Mouse (Mus musculus) adrenal gland, postnatal 14 days (tissue): ENCODE data around the gene Mylip. TPM values are rescaled to one million over a fixed set of nuclear protein-coding genes. Genes with fewer than 3 reads are reported as not detected.

Source experiments
- DNase-seq: peaks from one replicate; pipeline ENCODE4 v3.0.0; 2021; ENCODE audit warnings: mixed read lengths
- long read RNA-seq, 2 experiments: library from polyadenylated mRNA; stranded (forward); transcript quantifications; one replicate each; pipeline ENCODE4 v2.0.0; 2021
- total RNA-seq: library from RNA; stranded (reverse); gene quantifications from 2 replicates; pipeline ENCODE4 v1.2.3, GENCODE M21; 2021

Gene Mylip
- 22.7 and 32.0 TPM in 2 replicates for total RNA-seq
- long read RNA-seq, experiment 1, transcript Mylip-201 (7 exons, 3,065 nt) = major isoform, 12 of 17 reads
- long read RNA-seq, experiment 1, partial matches to known transcripts = 5 of 17 reads
- long read RNA-seq, experiment 1, other reads (novel, unspliced or antisense) = 0 of 17 reads
- long read RNA-seq, experiment 2, transcript Mylip-201 (7 exons, 3,065 nt) = major isoform, 7 of 8 reads
- long read RNA-seq, experiment 2, partial matches to known transcripts = 0 of 8 reads
- long read RNA-seq, experiment 2, other reads (novel, unspliced or antisense) = 1 of 8 reads

DNA sequence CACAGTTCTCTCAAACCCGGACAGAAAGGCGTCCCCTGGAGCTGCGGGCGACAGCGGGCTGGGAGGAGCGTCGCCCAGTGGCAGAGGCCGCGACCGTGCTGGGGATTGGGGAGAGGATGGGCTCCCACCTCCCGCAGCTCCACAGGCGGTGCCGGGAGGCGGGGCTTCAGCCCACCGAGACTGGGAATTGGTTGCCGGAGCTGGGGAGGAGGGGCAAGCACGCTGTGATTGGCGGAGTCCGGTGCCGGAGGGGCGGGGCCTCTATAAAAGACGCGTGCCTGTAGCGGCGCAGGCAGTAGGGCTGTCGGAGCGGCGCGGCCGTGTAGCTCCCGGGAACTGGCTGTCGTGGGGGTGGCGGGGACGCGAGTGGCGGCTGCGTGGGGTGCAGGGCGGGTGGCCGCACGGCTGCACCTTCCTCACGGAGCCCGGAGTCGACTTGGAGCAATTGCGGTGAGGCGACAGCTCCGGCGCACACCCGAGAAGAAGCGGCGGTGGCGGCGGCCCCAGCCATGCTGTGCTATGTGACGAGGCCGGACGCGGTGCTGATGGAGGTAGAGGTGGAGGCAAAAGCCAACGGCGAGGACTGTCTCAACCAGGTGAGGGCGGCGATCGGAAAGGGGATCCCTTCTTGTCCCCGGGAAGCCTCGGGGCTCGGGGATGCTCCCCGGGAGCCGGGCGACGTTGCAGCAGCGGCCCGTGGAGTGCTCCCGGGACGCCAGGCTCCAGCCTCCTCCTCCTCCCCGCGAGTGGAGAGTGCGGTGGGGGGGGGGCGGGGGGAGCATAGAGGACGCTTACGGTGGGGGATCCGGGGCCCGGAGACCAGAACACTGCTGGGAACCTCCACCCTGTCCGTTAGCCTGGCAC lies at the start of gene Mylip:
Mylip (plus strand) TSS at position 295 of the 864 bp plus-strand sequence.
- DNase-seq = peak; percentile 99

- no peak for DNase-seq
These were observed 47.6 kb upstream of the Mylip start for GRCm38 (mm10) chr13:45341991-45342390.

GRCm38 (mm10) chr13:45343541-45343940 lies 46.0 kb upstream of the Mylip start:
- no peak for DNase-seq

DNA sequence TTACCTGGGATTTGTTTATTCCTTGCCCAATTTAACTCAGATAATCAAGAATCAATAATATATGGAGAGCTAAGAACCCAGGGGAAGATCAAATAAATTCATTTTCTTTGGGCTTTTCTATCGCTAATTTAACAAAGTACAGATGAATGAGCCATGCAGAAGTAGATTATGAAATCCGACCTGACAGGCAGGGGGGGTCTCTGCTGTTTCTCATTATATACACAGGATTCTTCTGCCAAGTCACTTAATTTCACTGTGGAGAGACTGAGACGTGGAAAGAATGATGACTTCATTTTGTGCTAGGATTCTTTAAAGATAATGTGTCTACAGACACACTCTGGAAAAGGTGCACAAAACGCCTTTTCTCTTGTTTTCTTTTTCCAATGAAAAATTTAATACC lies 45.6 kb upstream of the Mylip start:
- DNase-seq = no peak

GRCm38 (mm10) chr13:45345471-45346159 lies 43.9 kb upstream of the Mylip start:
- peak; percentile 40 for DNase-seq

- no peak for DNase-seq
These were observed 38.1 kb upstream of the Mylip start for GRCm38 (mm10) chr13:45351483-45351882.

DNA sequence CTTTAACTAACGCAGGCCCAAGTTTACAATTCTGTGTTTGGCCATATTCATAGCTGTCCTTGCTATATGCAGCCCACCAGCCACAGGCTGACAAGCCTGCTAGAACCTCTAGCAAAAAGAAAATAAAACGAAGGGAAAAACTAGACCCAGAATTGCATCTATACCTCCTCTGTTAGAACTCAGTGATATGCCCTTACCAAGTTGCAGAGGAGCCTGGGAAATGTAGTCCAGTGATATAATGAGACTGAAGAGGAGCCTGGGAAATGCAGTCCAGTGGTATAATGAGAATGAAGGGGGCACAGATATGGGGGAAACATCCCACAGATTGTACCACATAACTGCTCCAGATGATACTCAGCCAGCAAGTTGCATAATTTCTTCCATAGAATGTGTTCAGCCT lies 34.7 kb upstream of the Mylip start:
- no peak for DNase-seq

GRCm38 (mm10) chr13:45358208-45358607 lies 31.3 kb upstream of the Mylip start:
- no peak for DNase-seq

- no peak for DNase-seq
These were observed 30.7 kb upstream of the Mylip start for GRCm38 (mm10) chr13:45358676-45359323.

DNA sequence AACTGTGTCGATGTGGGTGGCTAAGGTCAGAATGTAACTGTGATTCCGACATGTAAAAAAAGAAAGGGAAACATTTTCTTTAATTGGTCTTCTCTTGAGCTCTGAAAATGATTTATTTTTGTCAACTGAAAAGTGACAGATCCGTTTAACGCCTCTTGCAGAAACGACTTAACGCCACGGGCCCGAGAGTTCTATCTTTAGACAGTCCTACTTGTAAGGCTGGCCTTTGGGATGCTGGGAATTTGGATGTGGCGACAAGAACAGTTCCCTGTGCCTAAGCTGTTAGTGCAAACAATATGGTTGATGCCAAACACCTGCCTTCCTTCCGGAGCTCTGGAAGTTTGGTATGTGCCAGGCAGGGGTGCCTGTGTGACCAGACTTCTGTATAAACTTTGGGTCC lies 23.8 kb upstream of the Mylip start:
- DNase-seq = no peak

- no peak for DNase-seq
These were observed 17.9 kb upstream of the Mylip start for GRCm38 (mm10) chr13:45371673-45372072.

- DNase-seq = no peak
These were observed 17.1 kb upstream of the Mylip start for GRCm38 (mm10) chr13:45372456-45372855.

GRCm38 (mm10) chr13:45374846-45375245 lies 14.7 kb upstream of the Mylip start:
- DNase-seq = no peak

- DNase-seq = no peak
These were observed 7.3 kb upstream of the Mylip start for GRCm38 (mm10) chr13:45382208-45382607.

DNA sequence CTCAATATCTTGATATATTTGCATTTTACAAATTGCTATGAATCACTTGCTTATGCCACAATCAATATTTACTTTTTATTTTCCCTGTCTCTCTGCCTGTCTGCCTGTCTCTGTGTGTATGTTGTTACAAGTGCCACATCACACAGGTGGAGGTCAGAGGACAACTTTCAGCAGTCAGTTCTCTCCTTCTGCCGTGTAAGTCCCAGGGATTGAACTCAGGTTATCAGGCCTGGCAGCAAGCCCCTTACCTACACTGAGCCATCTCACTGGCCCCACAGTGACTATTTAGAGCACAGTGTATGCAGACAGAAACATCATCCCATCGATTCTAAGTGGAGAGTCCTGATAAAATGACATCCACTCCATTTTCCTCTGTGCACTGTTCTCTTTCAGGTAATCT lies 4.9 kb upstream of the Mylip start:
- DNase-seq = no peak

DNA sequence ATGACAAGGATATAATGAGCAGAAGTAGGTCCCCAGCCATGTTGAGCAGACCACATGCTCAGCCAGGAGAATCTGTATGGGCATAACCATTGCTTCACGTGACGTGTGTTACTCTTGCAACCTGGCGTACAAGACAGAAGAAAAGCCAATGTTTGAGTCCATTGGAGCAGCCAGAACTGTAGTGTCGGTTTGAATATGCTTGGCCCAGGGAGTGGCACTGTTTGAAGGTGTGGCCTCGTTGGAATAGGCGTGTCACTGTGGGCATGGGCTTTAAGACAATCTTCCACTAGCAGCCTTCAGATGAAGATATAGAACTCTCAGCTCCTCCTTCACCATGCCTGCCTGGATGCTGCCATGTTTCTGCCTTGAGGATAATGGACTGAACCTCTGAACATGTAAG lies 4.0 kb upstream of the Mylip start:
- DNase-seq = no peak

DNA sequence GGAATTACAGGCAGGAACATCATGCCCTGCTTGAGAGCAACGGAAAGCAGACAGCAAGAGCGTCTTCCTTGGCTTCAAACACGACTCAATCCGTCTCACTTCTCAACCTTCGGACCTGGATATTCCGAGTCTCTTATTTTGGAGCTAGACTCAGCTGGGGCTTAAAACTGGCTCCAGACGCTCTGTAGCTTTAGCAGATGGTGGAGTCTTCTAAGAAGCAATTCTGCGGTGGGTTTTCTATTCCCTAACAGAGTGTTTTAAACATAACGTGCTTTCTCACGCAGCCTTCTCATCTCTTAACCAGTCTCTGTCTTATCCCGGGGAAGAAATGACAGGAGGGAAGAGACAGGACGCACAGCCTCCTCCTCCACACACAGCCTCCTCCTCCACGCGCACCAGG lies 3.3 kb upstream of the Mylip start:
- no peak for DNase-seq

DNA sequence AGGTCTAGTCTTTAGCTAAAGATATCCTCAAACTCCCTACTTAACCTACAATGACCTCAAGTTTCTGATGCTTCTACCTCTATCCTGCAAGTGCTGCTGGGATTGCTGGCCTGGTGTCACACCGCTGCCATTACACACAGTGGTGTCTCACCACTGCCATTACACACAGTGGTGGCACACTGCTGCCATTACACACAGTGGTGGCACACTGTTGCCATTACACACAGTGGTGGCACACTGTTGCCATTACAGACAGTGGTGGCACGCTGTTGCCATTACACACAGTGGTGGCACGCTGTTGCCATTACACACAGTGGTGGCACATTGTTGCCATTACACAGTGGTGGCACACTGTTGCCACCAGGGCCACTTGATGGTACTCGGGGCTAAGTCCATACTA lies 2.3 kb upstream of the Mylip start:
- DNase-seq = no peak

DNA sequence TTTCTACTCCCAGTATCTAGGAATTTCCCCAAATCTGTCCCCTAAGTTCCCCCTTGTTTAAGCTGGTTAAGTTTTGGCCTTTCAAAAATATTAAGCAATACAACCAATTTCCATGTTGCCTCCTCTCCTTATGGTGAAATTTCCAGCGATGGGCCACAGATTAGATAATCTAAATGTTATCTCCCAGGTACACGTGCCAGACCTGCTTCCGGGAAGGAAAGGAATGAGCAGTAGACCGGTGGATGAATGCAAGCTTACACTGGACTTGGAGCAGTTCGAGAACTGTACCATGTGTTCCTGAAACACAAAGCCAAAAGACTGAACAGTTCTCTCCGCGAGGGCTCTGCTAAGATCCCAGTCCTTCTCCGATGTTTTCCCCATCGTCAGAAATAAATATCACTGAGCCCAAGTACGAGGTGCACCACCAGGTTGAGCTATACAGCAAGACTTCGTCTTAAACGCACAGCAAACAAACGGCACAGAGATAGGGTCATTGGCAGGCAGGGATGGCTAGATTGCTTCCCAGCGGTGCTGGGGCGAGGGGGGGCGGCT lies 1.2 kb upstream of the Mylip start:
- no peak for DNase-seq

DNA sequence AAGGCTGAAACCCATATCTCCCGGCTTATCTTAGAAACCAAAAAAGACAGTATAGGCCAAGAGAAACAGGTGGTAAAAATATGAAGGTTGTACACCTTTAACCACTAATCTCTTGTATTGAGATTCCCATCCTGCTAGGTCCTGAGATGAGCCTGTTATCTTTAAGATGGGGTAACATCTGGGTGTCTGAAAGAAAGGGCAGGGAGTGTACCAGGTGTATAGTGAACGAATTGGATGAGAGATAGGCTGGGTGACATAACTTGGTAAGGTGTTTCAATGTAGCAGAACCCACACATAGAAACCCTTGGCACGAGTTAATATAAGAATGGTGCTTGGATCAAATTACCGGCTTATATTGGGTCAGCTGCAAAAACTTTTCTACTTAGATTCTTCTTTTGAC lies 653 bp upstream of the Mylip start:
- DNase-seq = no peak

DNA sequence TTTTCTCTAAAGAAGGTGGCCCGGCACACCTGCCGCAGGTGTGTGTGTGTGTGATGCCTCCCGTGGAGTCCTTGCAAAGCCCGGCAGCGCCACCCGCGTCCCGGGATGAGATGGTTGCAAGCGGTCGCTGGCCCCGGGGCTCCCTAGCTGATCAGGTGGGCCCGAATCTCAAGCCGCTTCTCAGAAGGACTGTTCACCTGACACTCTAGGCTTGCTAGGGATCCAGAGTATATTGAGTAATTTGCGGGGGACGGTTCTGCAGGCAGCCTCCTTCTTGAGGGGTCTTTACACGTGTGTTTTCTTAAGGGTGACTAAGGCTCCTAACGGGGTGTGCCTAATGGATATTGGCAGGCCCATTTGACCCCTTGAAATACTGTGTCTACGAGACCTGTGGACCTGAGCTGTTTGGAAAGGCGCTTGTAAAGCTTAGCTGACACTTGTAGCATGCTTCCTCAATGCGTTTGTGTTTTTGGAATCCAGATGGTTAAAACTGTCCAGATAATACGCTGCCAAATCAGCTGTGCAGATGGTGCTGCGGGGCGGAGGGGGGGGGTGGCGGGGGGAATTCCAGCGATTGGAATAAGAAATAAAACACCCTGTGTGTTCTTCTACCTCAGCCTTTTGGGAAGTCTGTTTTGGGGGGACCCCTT lies 895 bp downstream of the Mylip start:
- DNase-seq = peak; percentile 43
